Mouse (Mus musculus) cortical plate, adult 2 months (tissue): ENCODE data around the gene Dscaml1.

Source experiments
- CTCF ChIP-seq: fragments of 200-500 bp; IDR thresholded peaks from 2 replicates; pipeline ENCODE4 v1.5.1; 2011; ENCODE audit warnings: mild to moderate bottlenecking, control low read depth, low read length; ENCODE audit not compliant: insufficient read depth; ENCODE audit errors: extremely low read depth
- POLR2A ChIP-seq: fragments of 200-500 bp; IDR thresholded peaks from 2 replicates; pipeline ENCODE4 v1.6.1; 2011; ENCODE audit warnings: mild to moderate bottlenecking, low read length, control low read depth; ENCODE audit not compliant: insufficient read depth; ENCODE audit errors: extremely low read depth

DNA sequence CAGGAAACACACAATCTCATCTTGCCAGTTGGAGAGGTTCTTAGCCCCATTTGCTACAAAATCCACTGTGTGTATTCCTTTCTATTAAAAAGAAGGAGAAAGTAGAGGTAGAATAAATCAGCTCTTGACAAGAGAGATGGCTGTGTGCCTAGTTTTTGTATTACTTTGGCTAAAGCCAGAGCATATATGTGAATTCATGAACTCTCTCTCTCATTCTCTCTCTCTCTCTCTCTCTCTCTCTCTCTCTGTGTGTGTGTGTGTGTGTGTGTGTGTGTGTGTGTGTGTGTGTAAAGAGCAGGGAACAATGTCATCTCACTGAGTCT is 147.0 kb downstream of the Dscaml1 start:
- TF ChIP-seq CTCF (no peak), POLR2A (no peak)
